Mouse (Mus musculus): ENCODE results near the gene Krt79. TPM values are rescaled to one million over a fixed set of nuclear protein-coding genes. Genes with fewer than 3 reads are reported as not detected.

Gene Krt79
- total RNA-seq, 4 experiments from 2014 or later = 0.18 to 0.41 (median 0.21) TPM; not detected in 1

- DNase-seq (ENCODE audit: low spot score in 2 of 2) = no peak
These were observed 1.4 kb downstream of the Krt79 start for GRCm38 (mm10) chr15:101938600-101939308.

- DNase-seq (ENCODE audit: low spot score in 2 of 2) = no peak
These were observed 7.1 kb downstream of the Krt79 start for GRCm38 (mm10) chr15:101933024-101933423.

- no peak for DNase-seq (ENCODE audit: low spot score in 2 of 2)
These were observed 10.5 kb downstream of the Krt79 start for GRCm38 (mm10) chr15:101929666-101930065.

- no peak for DNase-seq (ENCODE audit: low spot score in 2 of 2)
These were observed 11.0 kb downstream of the Krt79 start for GRCm38 (mm10) chr15:101929087-101929486.

GRCm38 (mm10) chr15:101927340-101928080, 12.6 kb downstream of the Krt79 start:
- no peak for DNase-seq (ENCODE audit: low spot score in 2 of 2)

- DNase-seq (ENCODE audit: low spot score in 2 of 2) = no peak
These were observed 15.1 kb downstream of the Krt79 start for GRCm38 (mm10) chr15:101925041-101925440.

- no peak for DNase-seq (ENCODE audit: low spot score in 2 of 2)
These were observed 15.5 kb downstream of the Krt79 start, which contains the start of gene Krt4 for GRCm38 (mm10) chr15:101924635-101925034. Gene Krt4, minus strand, starts transcription at chr15:101924735.

GRCm38 (mm10) chr15:101922296-101922695, 17.8 kb downstream of the Krt79 start:
- DNase-seq (ENCODE audit: low spot score in 2 of 2) = no peak

GRCm38 (mm10) chr15:101916072-101916471, 24.1 kb downstream of the Krt79 start:
- no peak for DNase-seq (ENCODE audit: low spot score in 2 of 2)

GRCm38 (mm10) chr15:101904849-101905248, 35.3 kb downstream of the Krt79 start:
- DNase-seq (ENCODE audit: low spot score in 2 of 2) = no peak

GRCm38 (mm10) chr15:101902171-101903149, 37.7 kb downstream of the Krt79 start:
- DNase-seq (ENCODE audit: low spot score in 2 of 2) = no peak

- DNase-seq (ENCODE audit: low spot score in 2 of 2) = no peak
These were observed 44.9 kb downstream of the Krt79 start for GRCm38 (mm10) chr15:101895216-101895615.

GRCm38 (mm10) chr15:101892820-101893219, 47.3 kb downstream of the Krt79 start, which contains the start of gene Krt76:
Gene Krt76, minus strand, starts transcription at chr15:101892920.
- DNase-seq (ENCODE audit: low spot score in 2 of 2) = no peak

- DNase-seq (ENCODE audit: low spot score in 2 of 2) = no peak
These were observed 60.3 kb downstream of the Krt79 start for GRCm38 (mm10) chr15:101879776-101880175.

Small RNA genes within 50 kb of the gene (microRNA-seq; reads per million reads assigned to microRNA genes)
- 0 reads per million in 2 experiments for gene Gm44356

Other genes starting within 250 kb of the Krt79 start
- gene Krt6a, start 246.0 kb downstream of the Krt79 start, total RNA-seq (2022) = not detected
- gene Krt5, start 227.4 kb downstream of the Krt79 start, total RNA-seq (2022) = under 1 TPM; 0.35 to 0.61 (median 0.53) TPM
- not detected for gene Krt71, start 197.2 kb downstream of the Krt79 start, total RNA-seq (2022)
- not detected for gene Krt72, start 153.9 kb downstream of the Krt79 start, total RNA-seq (2022)
- gene Krt73, start 138.0 kb downstream of the Krt79 start, total RNA-seq (2022) = 1 to 10 TPM; 4.4 to 6.8 (median 6.1) TPM
- gene Krt2, start 122.2 kb downstream of the Krt79 start, total RNA-seq (2022) = 1 to 10 TPM; 6.2 to 8.9 (median 7.9) TPM
- 1 to 10 TPM; 2.3 to 4.2 (median 3.6) TPM for gene Krt1, start 89.5 kb downstream of the Krt79 start, total RNA-seq (2022)
- gene Krt77, start 70.6 kb downstream of the Krt79 start, total RNA-seq (2022) = 10 to 100 TPM; 12.2 to 16.2 (median 14.6) TPM
- not detected for gene Krt76, start 47.4 kb downstream of the Krt79 start, total RNA-seq (2022)
- gene Krt4, start 15.6 kb downstream of the Krt79 start, total RNA-seq (2022) = not detected
- gene Krt78, start 14.0 kb upstream of the Krt79 start, total RNA-seq (2022) = not detected
- gene Krt8, start 64.2 kb upstream of the Krt79 start, total RNA-seq (2022) = under 1 TPM in 3 of 4 experiments, not detected in 1; 0.22 to 0.56 (median 0.43) TPM
- gene Krt18, start 87.9 kb upstream of the Krt79 start, total RNA-seq (2022) = 1 to 10 TPM in 2 of 4 experiments, under 1 TPM in 1, not detected in 1; 0.23 to 2.4 (median 2.3) TPM
- 100 to 1,000 TPM; 175 to 212 (median 192) TPM for gene Eif4b, start 133.4 kb upstream of the Krt79 start, total RNA-seq (2022)
- gene Tns2, start 160.1 kb upstream of the Krt79 start, total RNA-seq (2022) = 10 to 100 TPM; 22.4 to 26.9 (median 24.8) TPM
- gene Spryd3, start 195.9 kb upstream of the Krt79 start, total RNA-seq (2022) = 100 to 1,000 TPM; 144 to 152 (median 146) TPM
- gene Igfbp6, start 204.0 kb upstream of the Krt79 start, total RNA-seq (2022) = 10 to 100 TPM; 11.2 to 13.6 (median 12.7) TPM
- under 1 TPM in 2 of 4 experiments, not detected in 2; 0.20 to 0.39 TPM for gene Soat2, start 210.2 kb upstream of the Krt79 start, total RNA-seq (2022)